Mouse (Mus musculus) myocyte (in vitro differentiated cells): ENCODE measurements around the gene Wnt4.

ENCODE experiments used
- CEBPB ChIP-seq: IDR thresholded peaks from 2 replicates; pipeline ENCODE4 v1.6.1; 2011; ENCODE audit warnings: mild to moderate bottlenecking, moderate library complexity; ENCODE audit not compliant: poor library complexity, insufficient read depth, severe bottlenecking
- E2F4 ChIP-seq: IDR thresholded peaks from one replicate; pipeline ENCODE4 v1.6.1; 2011; ENCODE audit warnings: mild to moderate bottlenecking, control low read depth, moderate library complexity; ENCODE audit not compliant: insufficient read depth
- MAX ChIP-seq: IDR thresholded peaks from one replicate; pipeline ENCODE4 v1.6.1; 2011; ENCODE audit warnings: low read depth, mild to moderate bottlenecking, control low read depth
- MYOD1 ChIP-seq, 3 experiments: IDR thresholded peaks; one replicate each; pipeline ENCODE4 v1.6.1; 2011; ENCODE audit warnings: control low read depth in 2 of 3, low read depth in 2 of 3, mild to moderate bottlenecking in 2 of 3, moderate library complexity in 1 of 3; ENCODE audit not compliant: insufficient read length in 2 of 3, control insufficient read depth in 1 of 3
- MYOG ChIP-seq, 3 experiments: IDR thresholded peaks; one replicate each; pipeline ENCODE4 v1.6.1; 2011; ENCODE audit warnings: control low read depth in 2 of 3, low read depth in 2 of 3, mild to moderate bottlenecking in 2 of 3; ENCODE audit not compliant: insufficient read length in 2 of 3, control insufficient read depth in 1 of 3, insufficient read depth in 1 of 3
- POLR2A ChIP-seq: IDR thresholded peaks from one replicate; pipeline ENCODE4 v1.6.1; 2011; ENCODE audit warnings: low read depth, mild to moderate bottlenecking, control low read depth, moderate library complexity; ENCODE audit not compliant: insufficient read length
- POLR2AphosphoS2 ChIP-seq: IDR thresholded peaks from one replicate; pipeline ENCODE4 v1.6.1; 2011; ENCODE audit warnings: low read depth, control low read depth; ENCODE audit not compliant: insufficient read length
- REST ChIP-seq: IDR thresholded peaks from one replicate; pipeline ENCODE4 v1.6.1; 2011; ENCODE audit warnings: mild to moderate bottlenecking, control low read depth, moderate library complexity; ENCODE audit not compliant: insufficient read depth, insufficient read length
- SRF ChIP-seq: IDR thresholded peaks from one replicate; pipeline ENCODE4 v1.6.1; 2011; ENCODE audit warnings: low read depth; ENCODE audit not compliant: control insufficient read depth, insufficient read length
- TCF12 ChIP-seq: IDR thresholded peaks from one replicate; pipeline ENCODE4 v1.6.1; 2011; ENCODE audit warnings: mild to moderate bottlenecking, control low read depth; ENCODE audit not compliant: poor library complexity, insufficient read depth, severe bottlenecking
- TCF3 ChIP-seq: IDR thresholded peaks from one replicate; pipeline ENCODE4 v1.6.1; 2011; ENCODE audit warnings: low read depth, control low read depth; ENCODE audit not compliant: insufficient read length
- USF1 ChIP-seq: IDR thresholded peaks from one replicate; pipeline ENCODE4 v1.6.1; 2011; ENCODE audit warnings: low read depth, mild to moderate bottlenecking, control low read depth, moderate library complexity

GRCm38 (mm10) chr4:137339415-137339814 lies 62.1 kb downstream of the Wnt4 start:
- TF ChIP-seq POLR2A (peak; percentile 7), E2F4 (no peak), USF1 (no peak), MAX (no peak), MYOG (IDR thresholded peaks at IDR 0.05; ENCODE audit: control insufficient read depth in 1 of 3, insufficient read depth in 1 of 3, insufficient read length in 2 of 3, low read depth in 2 of 3) (no peak), MYOD1 (IDR thresholded peaks at IDR 0.05; ENCODE audit: control insufficient read depth in 1 of 3, insufficient read length in 2 of 3, low read depth in 2 of 3) (no peak), POLR2AphosphoS2 (no peak), CEBPB (no peak), TCF12 (no peak), TCF3 (no peak), REST (no peak), SRF (no peak)
